Mouse (Mus musculus) kidney, adult 2 months (tissue): Measurements from ENCODE around the gene Prkn. TPM values are rescaled to one million over a fixed set of nuclear protein-coding genes. Genes with fewer than 3 reads are reported as not detected.

Source experiments
- DNase-seq: peaks from one replicate; pipeline ENCODE4 v3.0.0; 2021
- H3K27ac ChIP-seq: fragments of 200-500 bp; 2 replicates; pipeline ENCODE4 v1.5.1; 2012; ENCODE audit warnings: low read depth, low read length, control low read depth, inconsistent platforms; ENCODE audit not compliant: insufficient read depth
- H3K27me3 ChIP-seq: fragments of 200-500 bp; replicated peaks from 2 replicates; pipeline ENCODE4 v1.6.1; 2012; ENCODE audit warnings: mild to moderate bottlenecking, moderate library complexity, low read length, inconsistent platforms; ENCODE audit not compliant: control insufficient read depth, insufficient read depth
- H3K36me3 ChIP-seq: fragments of 200-500 bp; 2 replicates; pipeline ENCODE4 v1.6.1; 2012; ENCODE audit warnings: mild to moderate bottlenecking, moderate library complexity, low read length, inconsistent platforms; ENCODE audit not compliant: control insufficient read depth, insufficient read depth
- H3K4me1 ChIP-seq: fragments of 200-500 bp; 2 replicates; pipeline ENCODE4 v1.6.1; 2011; ENCODE audit warnings: low read length; ENCODE audit not compliant: control insufficient read depth, insufficient read depth
- H3K4me3 ChIP-seq: fragments of 200-500 bp; 2 replicates; pipeline ENCODE4 v1.5.1; 2011; ENCODE audit warnings: mild to moderate bottlenecking, low read depth, low read length, control low read depth; ENCODE audit not compliant: insufficient read depth
- CTCF ChIP-seq: fragments of 200-500 bp; conservative IDR thresholded peaks from 2 replicates; pipeline ENCODE4 v1.5.1; 2011; ENCODE audit warnings: low read depth, mild to moderate bottlenecking, control low read depth, low read length, moderate library complexity, mixed read lengths; ENCODE audit not compliant: insufficient read depth, insufficient read length
- POLR2A ChIP-seq: fragments of 200-500 bp; IDR thresholded peaks from one replicate; pipeline ENCODE4 v1.6.1; 2011; ENCODE audit warnings: low read depth, low read length, control low read depth
- WGBS: fragments of 180-500 bp; shearing (Covaris S2); methylation state at CpG from one replicate; pipeline ENCODE4 v1.1.7; 2018; 5-methylcytosine and 5-hydroxymethylcytosine counted together
- polyA plus RNA-seq: library from polyadenylated mRNA; depleted of rRNA; stranded (reverse); fragments of >200 nt; gene quantifications from 2 replicates; pipeline ENCODE4 v1.2.3, GENCODE M21; 2012

Prkn gene
- polyA plus RNA-seq, 1 experiment = 6.1 TPM

- DNase-seq = no peak
- Histone ChIP-seq H3K27me3 (no peaks in the 10 kb centered on the region), H3K4me3 (no peak overlapping the region), H3K36me3 (no peaks in the 10 kb centered on the region), H3K27ac (no peak overlapping the region), H3K4me1 (0 out of 2 replicates have a peak, but pooled peaks cover 1% of the 10 kb centered on the region)
- no peak for TF ChIP-seq POLR2A
- no peak for TF ChIP-seq CTCF
- 90% methylated on average over 9 of the region's 9 CpGs for WGBS
Observed at GRCm38 (mm10) chr17:11921026-11921425, 1080.8 kb downstream of the Prkn start.

DNA sequence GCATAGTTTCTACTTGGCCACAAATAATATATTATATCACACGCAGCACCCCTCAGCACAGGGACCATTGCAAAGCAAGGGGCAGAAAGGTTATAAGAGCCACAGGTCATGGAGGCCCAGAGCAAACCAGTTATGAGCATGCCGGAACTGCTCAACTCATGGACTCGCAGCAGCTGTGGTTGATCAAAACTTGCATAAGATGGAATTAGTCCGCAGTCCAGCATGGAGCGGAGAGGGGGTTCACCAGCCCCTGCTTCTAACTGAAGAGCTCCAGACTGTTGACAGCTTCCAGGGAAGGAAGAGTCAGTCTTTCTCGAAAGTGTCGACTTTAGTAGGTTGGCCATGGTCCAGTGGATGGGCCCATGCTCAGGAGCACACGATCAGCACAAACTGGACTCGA, 1083.8 kb downstream of the Prkn start:
- TF ChIP-seq CTCF (no peak), POLR2A (no peak)
- Histone ChIP-seq H3K27me3 (no peaks in the 10 kb centered on the region), H3K27ac (no peak overlapping the region), H3K36me3 (no peaks in the 10 kb centered on the region), H3K4me3 (no peak overlapping the region), H3K4me1 (peaks cover 8% of the 10 kb centered on the region; the same call in 1 of the 2 replicates)
- no peak for DNase-seq
- WGBS = 77% methylated on average over 9 of the region's 9 CpGs

GRCm38 (mm10) chr17:11926865-11927386, 1086.7 kb downstream of the Prkn start:
- TF ChIP-seq POLR2A = no peak
- TF ChIP-seq CTCF = no peak
- Histone ChIP-seq H3K4me1 (peaks cover 8% of the 10 kb centered on the region; the same call in 1 of the 2 replicates), H3K27me3 (no peaks in the 10 kb centered on the region), H3K27ac (no peak overlapping the region), H3K4me3 (no peak overlapping the region), H3K36me3 (no peaks in the 10 kb centered on the region)
- DNase-seq = peak; percentile 85
- WGBS = 25% methylated on average over 11 of the region's 11 CpGs

DNA sequence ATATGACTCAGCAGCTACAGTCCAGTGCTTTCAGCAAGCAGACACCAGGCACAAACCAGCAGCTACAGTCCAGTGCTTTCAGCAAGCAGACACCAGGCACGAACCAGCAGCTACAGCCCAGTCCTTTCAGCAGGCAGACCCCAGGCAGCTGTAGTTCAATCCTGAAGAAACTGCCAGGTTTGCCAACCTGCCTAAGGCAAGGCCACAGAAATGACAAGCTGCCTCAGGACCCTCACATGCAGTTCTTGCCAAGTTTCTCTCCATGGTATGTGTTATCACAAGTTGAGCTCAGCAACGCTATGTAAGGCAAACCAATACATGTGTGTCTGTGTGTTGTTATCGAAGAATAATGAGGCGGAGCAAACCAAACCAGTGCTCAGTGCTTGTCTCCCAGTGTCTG, 1091.5 kb downstream of the Prkn start:
- TF ChIP-seq CTCF (no peak), POLR2A (no peak)
- Histone ChIP-seq H3K27me3 (no peaks in the 10 kb centered on the region), H3K27ac (no peak overlapping the region), H3K4me3 (no peak overlapping the region), H3K36me3 (no peaks in the 10 kb centered on the region), H3K4me1 (peaks cover 2% of the 10 kb centered on the region; the same call in 1 of the 2 replicates)
- 93% methylated on average over 4 of the region's 4 CpGs for WGBS
- peak; percentile 15 for DNase-seq

DNA sequence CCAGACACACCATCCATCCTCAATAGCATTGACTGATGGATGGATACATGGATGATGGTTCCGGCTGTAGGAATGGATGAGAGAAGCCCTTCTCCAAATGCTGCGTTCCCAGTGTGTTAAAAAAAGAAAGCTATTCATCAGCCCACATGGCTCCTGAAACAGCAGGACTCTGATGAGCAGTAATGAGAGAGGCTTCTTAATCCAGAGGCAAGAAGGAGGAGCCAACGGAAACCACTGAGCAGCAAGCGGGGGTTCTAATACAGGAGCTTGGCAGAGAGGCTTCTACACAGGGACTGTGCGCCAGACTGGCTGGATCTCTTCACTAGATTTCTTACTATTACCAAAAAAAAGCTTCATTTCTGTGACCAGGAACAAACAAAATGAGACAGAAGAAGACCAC, 1093.6 kb downstream of the Prkn start:
- Histone ChIP-seq H3K4me3 (no peak overlapping the region), H3K4me1 (peaks cover 3% of the 10 kb centered on the region; the same call in 1 of the 2 replicates), H3K27me3 (no peaks in the 10 kb centered on the region), H3K36me3 (no peaks in the 10 kb centered on the region), H3K27ac (no peak overlapping the region)
- TF ChIP-seq CTCF (no peak), POLR2A (no peak)
- 86% methylated on average over 5 of the region's 5 CpGs for WGBS
- no peak for DNase-seq

GRCm38 (mm10) chr17:11947436-11947835, 1107.3 kb downstream of the Prkn start:
- DNase-seq = no peak
- no peaks in the 10 kb centered on the region for H3K4me1 ChIP-seq
- no peak for TF ChIP-seq CTCF
- TF ChIP-seq POLR2A = no peak
- H3K27me3 ChIP-seq = no peaks in the 10 kb centered on the region
- H3K4me3 ChIP-seq = no peak overlapping the region
- 82% methylated on average over 3 of the region's 3 CpGs for WGBS
- no peak overlapping the region for H3K27ac ChIP-seq
- H3K36me3 ChIP-seq = no peaks in the 10 kb centered on the region

DNA sequence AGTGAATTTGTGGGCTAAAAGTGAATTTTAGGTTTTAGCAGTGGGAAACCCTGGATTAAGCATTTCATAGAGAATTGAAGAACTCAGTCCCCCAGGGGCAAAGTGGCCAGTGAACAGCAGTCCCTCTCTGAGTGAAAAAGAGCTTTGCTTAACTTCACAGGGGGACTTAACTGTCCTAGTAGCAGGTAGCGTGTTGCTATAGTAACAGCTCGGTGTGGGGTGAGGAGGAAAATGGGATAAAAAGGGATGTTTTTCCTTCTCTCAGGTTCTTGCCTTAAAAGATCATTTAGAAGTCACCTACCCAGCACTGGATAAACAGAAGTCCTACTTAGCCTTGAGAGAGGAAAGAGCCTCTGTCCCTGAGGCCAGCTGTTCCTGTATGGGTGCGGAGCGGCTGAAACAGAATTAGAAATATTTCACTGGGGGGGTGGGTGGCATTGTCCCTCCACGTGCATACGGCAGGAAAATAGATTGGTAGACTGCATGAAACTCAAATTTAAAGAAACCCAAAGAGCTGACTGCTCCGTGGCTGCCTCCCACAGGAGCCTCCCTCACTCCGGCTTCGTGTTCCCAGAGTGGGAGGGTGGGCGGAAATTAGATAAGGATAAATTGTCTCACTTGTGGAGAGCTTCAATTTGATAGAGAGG, 1109.5 kb downstream of the Prkn start:
- 65% methylated on average over 10 of the region's 10 CpGs for WGBS
- TF ChIP-seq CTCF = no peak
- TF ChIP-seq POLR2A = no peak
- Histone ChIP-seq H3K27ac (no peak overlapping the region), H3K27me3 (no peaks in the 10 kb centered on the region), H3K4me1 (no peaks in the 10 kb centered on the region), H3K4me3 (no peak overlapping the region), H3K36me3 (no peaks in the 10 kb centered on the region)
- no peak for DNase-seq
